Mouse (Mus musculus): ENCODE results near the gene Gm45062.
"Not testable (repeated sequence)": the region's sequence is repeated elsewhere in the genome, so short reads cannot be mapped to it uniquely, and the experiment has no call there.

Gene Gm45062

GRCm38 (mm10) chr6:8508883-8509536, 249.8 kb downstream of the Gm45062 start:
- CTCF ChIA-PET, result no interaction called here
- POLR2A ChIA-PET, result interaction anchor here in 3 of 4 experiments (0.5 to 2.1 kb wide), 5 partner anchors 22 to 156 kb away, joined by 3 to 9 read pairs (median 4); no protein-coding TSS in a partner anchor

DNA sequence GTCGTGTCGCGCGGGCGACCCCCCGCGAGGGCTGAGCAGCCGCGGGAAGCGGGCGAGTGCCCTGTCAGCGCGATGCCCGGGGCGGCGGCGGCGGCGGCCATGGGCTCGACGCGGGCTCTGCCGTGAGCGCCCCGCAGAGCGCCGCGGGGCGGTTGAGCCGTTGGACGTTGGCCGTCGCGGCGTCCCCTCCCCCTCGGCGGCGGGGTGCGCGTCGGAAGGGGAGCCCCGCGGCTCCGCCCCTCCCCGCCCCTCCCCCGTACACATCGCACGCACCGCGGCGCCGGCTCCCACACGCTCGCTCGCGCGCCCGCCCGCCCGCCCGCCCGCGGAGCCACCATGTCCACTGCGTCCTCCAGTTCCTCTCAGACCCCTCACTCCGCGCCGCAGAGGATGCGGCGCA, 250.3 kb downstream of the Gm45062 start, which contains the start of gene Glcci1:
Gene Glcci1 (plus strand): TSS at position 50 of the 400 bp plus-strand sequence.
- CTCF ChIA-PET, result interaction anchor here in 2 of 4 experiments (0.6 to 0.7 kb wide), 2 partner anchors 443 to 725 kb away, joined by 4 to 5 read pairs; no protein-coding TSS in a partner anchor

GRCm38 (mm10) chr6:8509961-8510863, 251.0 kb downstream of the Gm45062 start:
- ChIA-PET CTCF (interaction anchor here in 2 of 4 experiments (0.6 to 0.7 kb wide), 2 partner anchors 444 to 724 kb away, joined by 4 to 5 read pairs; no protein-coding TSS in a partner anchor), POLR2A (interaction anchor here in 3 of 4 experiments (0.5 to 1.5 kb wide), 10 partner anchors 9 to 251 kb away, joined by 3 to 5 read pairs (median 3); partner anchors contain the start of genes Gm45062 (in 1 of the 3), Rpa3 (in 1 of the 3) and Umad1 (in 1 of the 3))

More for the DNA sequence above, 250.3 kb downstream of the Gm45062 start, which contains the start of gene Glcci1:
- POLR2A ChIA-PET, result interaction anchor here in 3 of 4 experiments (0.5 to 1.5 kb wide), 7 partner anchors 12 to 250 kb away, joined by 3 to 5 read pairs (median 3); partner anchors contain the start of genes Gm45062 (in 1 of the 3), Rpa3 (in 1 of the 3) and Umad1 (in 1 of the 3)

DNA sequence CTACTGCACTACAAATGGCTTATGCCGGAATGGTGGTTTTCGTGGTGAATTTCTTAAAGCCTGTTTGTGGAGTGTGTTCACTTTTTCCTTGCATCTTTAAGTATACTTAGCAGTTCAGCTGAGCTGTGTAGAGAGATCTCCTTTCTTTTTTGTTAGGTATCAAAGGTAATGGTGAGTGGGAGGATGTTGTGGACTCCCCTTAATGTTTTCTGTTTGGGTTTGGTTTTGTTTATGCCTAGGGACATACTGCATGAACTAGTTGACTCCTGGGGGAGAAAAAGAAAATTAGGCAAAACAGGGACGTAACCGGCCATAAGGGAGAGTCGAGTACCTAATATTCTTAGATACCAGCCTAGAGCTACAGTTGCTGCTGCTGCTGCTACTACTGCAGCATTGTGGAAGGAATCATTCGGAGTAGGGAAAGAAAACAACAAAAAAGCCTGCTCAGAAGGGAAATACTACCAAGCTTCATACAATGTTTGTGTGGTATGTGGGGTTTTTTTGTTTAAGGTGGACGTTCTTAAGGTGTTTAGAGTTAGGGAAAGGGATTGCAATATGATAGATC, 251.7 kb downstream of the Gm45062 start:
- ChIA-PET CTCF (no interaction called here), POLR2A (interaction anchor here in 3 of 4 experiments (0.7 to 1.5 kb wide), 11 partner anchors 8 to 252 kb away, joined by 3 to 5 read pairs (median 3); partner anchors contain the start of genes Gm45062 (in 1 of the 3), Rpa3 (in 1 of the 3) and Umad1 (in 1 of the 3))

- ChIA-PET CTCF (no interaction called here), POLR2A (interaction anchor here in 3 of 4 experiments (0.7 to 1.5 kb wide), 6 partner anchors 7 to 77 kb away, joined by 3 to 4 read pairs (median 4); no protein-coding TSS in a partner anchor)
These were observed 252.2 kb downstream of the Gm45062 start for GRCm38 (mm10) chr6:8511447-8511846.

DNA sequence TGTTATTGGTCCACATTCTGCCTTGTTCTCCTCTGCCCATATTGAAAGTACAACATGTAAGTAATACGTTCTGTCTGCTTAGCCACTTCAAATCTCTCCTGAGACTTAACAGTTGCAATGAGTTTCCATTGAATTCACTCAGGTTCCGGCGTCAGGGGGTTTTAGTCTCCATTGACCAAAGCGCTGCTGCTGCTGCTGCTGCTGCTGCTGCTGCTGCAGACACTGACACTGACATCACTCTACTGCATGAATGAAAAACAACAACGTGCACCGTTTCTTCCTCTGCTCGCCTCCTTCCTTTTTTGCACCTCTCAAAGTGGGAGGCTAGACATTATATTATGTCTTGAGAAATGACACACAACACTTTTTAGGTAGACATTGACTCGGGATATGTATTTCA, 253.2 kb downstream of the Gm45062 start:
- POLR2A ChIA-PET, result no interaction called here
- CTCF ChIA-PET, result no interaction called here

DNA sequence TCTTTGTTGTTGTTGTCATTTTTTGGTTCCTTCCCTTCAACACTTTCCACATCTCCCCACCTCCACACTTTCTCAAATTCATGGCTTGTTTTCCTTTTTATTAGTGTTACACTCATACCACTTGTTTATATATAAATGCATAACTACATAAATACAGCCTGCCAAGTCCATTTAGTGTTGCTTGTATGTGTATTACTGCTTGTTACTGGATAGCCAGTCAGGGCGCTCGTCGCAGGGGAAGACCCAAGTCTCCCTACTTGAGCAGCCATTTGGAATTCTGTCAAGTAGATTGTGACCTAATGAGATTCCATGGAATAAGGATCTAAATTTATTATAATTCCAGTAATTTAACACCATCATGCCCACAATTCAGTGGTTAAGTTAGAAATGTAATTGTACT, 260.4 kb downstream of the Gm45062 start:
- CTCF ChIA-PET, result no interaction called here

DNA sequence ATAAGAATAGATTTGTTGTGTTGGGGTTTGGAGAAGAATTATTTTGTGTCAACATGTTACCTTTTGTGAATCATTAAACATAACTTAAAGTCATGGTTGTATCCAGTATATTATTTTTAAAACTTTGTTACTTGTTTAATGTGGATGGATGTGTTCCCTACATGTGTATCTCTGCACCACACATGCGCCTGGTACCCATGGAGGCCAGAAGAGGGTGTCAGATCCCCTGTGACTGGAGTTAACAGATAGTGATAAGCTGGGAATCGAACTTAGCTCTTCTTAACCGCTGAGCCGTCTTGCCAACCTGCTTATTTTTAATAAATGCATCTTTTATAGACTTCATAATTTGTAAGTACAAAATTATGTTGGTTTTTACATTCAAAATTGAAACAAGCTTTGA, 262.0 kb downstream of the Gm45062 start:
- CTCF ChIA-PET, result interaction anchor here in 1 of 4 experiments (0.6 kb wide), 1 partner anchor 23 kb away, joined by 3 read pairs; no protein-coding TSS in a partner anchor
- POLR2A ChIA-PET, result interaction anchor here in 2 of 4 experiments (1.0 to 1.3 kb wide), 2 partner anchors 10 to 16 kb away, joined by 4 to 5 read pairs; no protein-coding TSS in a partner anchor

More for the DNA sequence above, 260.4 kb downstream of the Gm45062 start:
- POLR2A ChIA-PET, result no interaction called here

- POLR2A ChIA-PET, result no interaction called here
- CTCF ChIA-PET, result no interaction called here
These were observed 265.5 kb downstream of the Gm45062 start for GRCm38 (mm10) chr6:8524717-8525116.

DNA sequence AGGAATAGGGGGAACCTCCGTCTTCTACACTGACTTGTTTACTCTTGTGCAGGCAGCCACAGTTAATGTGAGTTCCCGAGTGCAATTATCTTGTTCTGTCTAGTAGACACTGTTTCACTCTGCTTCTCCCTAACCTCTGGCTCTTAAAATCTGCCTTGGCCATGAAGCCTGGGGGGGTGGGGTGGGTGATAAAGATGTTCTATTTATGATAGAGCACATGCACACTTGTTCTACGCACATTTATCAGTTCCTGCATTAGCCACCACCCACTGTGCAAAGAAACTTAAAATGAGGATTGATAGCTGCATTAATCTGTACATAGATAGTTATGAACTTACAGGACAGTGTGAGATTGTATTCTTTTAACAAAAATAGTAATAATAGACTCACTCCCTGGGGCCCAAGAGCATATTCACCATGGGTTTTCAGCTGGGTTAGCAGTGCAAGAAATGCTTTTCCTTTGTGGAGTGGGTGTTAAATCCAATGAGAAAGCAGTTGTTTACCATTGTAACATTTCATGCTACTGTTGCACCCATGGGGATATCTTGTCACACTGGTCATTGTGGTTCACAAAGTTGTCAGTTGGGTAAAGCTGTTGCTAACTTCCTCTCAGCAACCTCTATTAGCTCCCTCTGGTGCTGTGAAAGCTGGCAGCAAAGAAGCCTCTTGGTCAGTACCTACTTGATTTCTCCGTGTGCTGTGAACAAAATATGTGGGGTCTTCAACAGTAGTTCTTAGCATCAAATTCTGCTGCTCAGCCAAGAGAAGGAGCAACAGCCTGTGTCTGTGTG, 272.0 kb downstream of the Gm45062 start:
- CTCF ChIA-PET, result interaction anchor here in 1 of 4 experiments (0.7 kb wide), 1 partner anchor 29 kb away, joined by 3 read pairs; no protein-coding TSS in a partner anchor
- POLR2A ChIA-PET, result interaction anchor here in 1 of 4 experiments (1.0 kb wide), 1 partner anchor 58 kb away, joined by 3 read pairs; no protein-coding TSS in a partner anchor

- ChIA-PET CTCF (no interaction called here), POLR2A (interaction anchor here in 1 of 4 experiments (0.6 kb wide), 1 partner anchor 534 kb away, joined by 4 read pairs; no protein-coding TSS in a partner anchor)
These were observed 277.7 kb downstream of the Gm45062 start for GRCm38 (mm10) chr6:8536944-8537343.

- CTCF ChIA-PET, POLR2A ChIA-PET: not testable (repeated sequence)
These were observed 282.3 kb downstream of the Gm45062 start for GRCm38 (mm10) chr6:8541531-8541930.

DNA sequence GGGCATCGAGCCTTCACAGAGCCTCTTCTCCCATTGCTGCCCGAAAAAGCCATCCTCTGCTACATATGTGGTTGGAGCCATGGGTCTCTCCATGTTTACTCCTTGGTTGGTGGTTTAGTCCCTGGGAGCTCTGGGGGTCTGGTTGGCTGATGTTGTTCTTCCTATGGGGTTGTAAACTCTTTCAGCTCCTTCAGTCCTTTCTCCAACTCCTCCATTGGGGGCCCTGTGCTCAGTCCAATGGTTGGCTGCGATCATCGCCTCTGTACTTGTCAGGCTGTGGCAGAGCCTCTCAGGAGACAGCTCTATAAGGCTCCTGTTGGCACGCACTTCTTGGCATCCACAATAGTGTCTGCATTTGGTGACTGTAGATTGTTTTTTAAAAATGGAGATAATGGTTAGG, 285.6 kb downstream of the Gm45062 start:
- ChIA-PET POLR2A (no interaction called here), CTCF (interaction anchor here in 1 of 4 experiments (0.6 kb wide), 1 partner anchor 550 kb away, joined by 3 read pairs; no protein-coding TSS in a partner anchor)

GRCm38 (mm10) chr6:8545780-8546179, 286.5 kb downstream of the Gm45062 start:
- CTCF ChIA-PET, result no interaction called here
- POLR2A ChIA-PET, result no interaction called here

GRCm38 (mm10) chr6:8551155-8551554, 291.9 kb downstream of the Gm45062 start:
- CTCF ChIA-PET, result interaction anchor here in 1 of 4 experiments (0.6 kb wide), 1 partner anchor 277 kb away, joined by 3 read pairs; no protein-coding TSS in a partner anchor
- POLR2A ChIA-PET, result interaction anchor here in 1 of 4 experiments (0.7 kb wide), 1 partner anchor 8 kb away, joined by 3 read pairs; no protein-coding TSS in a partner anchor

DNA sequence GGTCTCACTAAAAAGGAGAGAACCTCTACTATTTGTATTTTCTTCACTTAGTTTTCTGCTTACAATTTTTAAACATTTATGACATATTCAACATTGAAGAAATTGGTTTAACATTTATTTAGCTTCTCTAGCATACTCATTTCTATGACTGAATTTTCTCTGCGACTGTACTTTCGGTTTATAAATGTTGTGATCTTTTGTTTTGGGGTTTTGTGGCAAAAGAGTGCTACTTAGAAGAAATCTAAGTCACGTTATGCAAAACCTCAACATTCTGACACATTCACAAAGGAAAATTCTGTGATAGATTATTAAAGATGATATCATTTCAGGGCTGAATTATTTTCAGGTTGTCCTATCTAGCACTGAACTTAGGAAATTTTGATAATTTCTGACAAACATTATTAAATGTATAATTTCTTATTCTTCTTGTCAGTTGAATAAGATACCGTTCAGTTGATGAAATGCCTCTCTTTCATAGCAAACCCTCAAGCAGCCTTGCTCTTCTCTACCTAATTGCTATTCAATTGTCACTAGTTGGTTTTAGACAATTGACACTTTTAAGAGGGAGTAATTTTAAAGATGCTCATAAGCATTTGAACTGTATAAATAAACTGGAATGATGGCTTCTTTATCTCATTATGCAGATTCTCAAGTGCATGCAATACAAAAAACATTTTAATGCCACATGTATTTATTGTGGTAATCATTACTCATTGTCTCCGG, 297.8 kb downstream of the Gm45062 start:
- CTCF ChIA-PET, result no interaction called here
- POLR2A ChIA-PET, result no interaction called here

GRCm38 (mm10) chr6:8560682-8561081, 301.4 kb downstream of the Gm45062 start:
- ChIA-PET CTCF (no interaction called here), POLR2A (no interaction called here)

Measured in embryonic stem cell, embryonic (primary cell).